Mouse (Mus musculus) stomach, embryonic 15.5 days (tissue): ENCODE data around the gene Gm45062. TPM values are rescaled to one million over a fixed set of nuclear protein-coding genes. Genes with fewer than 3 reads are reported as not detected.

Experiments used
- ATAC-seq: fragments of 200-750 bp; cut with Nextera tagmentation; 2 replicates; pipeline ENCODE4 v1.8.0; 2017; ENCODE audit warnings: low read depth, moderate number of reproducible peaks, moderate TSS enrichment; ENCODE audit not compliant: insufficient read depth, low FRiP score
- H3K27ac ChIP-seq: fragments of 300-500 bp; sonication (generic); 2 replicates; pipeline ENCODE4 v1.5.1; 2015; ENCODE audit warnings: mild to moderate bottlenecking, inconsistent platforms
- H3K27me3 ChIP-seq: fragments of 300-500 bp; sonication (generic); replicated peaks from 2 replicates; pipeline ENCODE4 v1.6.1; 2015; ENCODE audit warnings: inconsistent platforms
- H3K36me3 ChIP-seq: fragments of 300-500 bp; sonication (generic); 2 replicates; pipeline ENCODE4 v1.6.1; 2015; ENCODE audit warnings: inconsistent platforms
- H3K4me1 ChIP-seq: fragments of 300-500 bp; sonication (generic); 2 replicates; pipeline ENCODE4 v1.6.1; 2015; ENCODE audit warnings: inconsistent platforms
- H3K4me2 ChIP-seq: fragments of 300-500 bp; sonication (generic); 2 replicates; pipeline ENCODE4 v1.6.1; 2015; ENCODE audit warnings: mild to moderate bottlenecking, inconsistent platforms
- H3K4me3 ChIP-seq: fragments of 300-500 bp; sonication (generic); replicated peaks from 2 replicates; pipeline ENCODE4 v1.5.1; 2015; ENCODE audit warnings: inconsistent platforms
- H3K9ac ChIP-seq: fragments of 300-500 bp; sonication (generic); 2 replicates; pipeline ENCODE4 v1.6.1; 2015; ENCODE audit warnings: inconsistent platforms
- H3K9me3 ChIP-seq: fragments of 300-500 bp; sonication (generic); 2 replicates; pipeline ENCODE4 v1.6.1; 2016; ENCODE audit warnings: inconsistent platforms
- WGBS: fragments of 180-500 bp; shearing (Covaris S2); methylation state at CpG from one replicate; pipeline ENCODE4 v1.1.7; 2015; 5-methylcytosine and 5-hydroxymethylcytosine counted together
- polyA plus RNA-seq: library from polyadenylated mRNA; unstranded; fragments of >200 nt; fragmentation: Nextera tagmentation; extraction: Ambion mirVana; gene quantifications from 2 replicates; pipeline ENCODE4 v1.2.1, GENCODE M21; 2015

The Gm45062 gene
- polyA plus RNA-seq, 1 experiment from 2014 or later = 9.7 TPM

DNA sequence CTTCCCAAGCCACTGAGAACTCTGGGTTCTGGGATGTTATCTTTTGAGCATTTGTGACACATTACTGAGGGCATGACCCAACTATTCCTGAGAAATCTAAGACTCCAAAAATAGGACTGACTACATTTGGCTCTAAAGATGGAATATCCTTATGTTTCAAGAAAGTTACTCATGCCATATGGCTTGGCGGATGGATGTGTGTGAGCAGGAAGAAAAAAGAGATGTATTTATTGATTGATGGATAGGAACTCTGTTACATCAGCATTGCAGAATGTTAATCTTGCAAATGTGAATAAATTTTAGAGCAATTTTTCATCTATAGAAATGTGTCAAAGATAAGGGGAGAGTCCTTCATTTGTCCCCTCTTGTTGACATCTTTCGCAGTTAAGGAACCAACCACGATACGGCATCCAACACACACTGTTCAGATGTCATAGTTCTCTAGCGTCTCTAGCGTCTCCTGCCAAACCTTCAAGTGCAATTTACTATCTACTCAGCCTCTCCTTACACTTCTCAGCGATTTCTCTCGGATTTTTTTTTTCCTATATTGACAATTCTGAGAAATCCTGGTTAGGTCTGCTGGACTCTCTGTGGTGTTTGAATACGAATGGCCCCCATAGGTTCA, 171.5 kb downstream of the Gm45062 start:
- Histone ChIP-seq H3K4me1 (0 out of 2 replicates have a peak, but pooled peaks cover 3% of the 10 kb centered on the region), H3K9me3 (no peaks in the 10 kb centered on the region), H3K4me2 (no peak overlapping the region), H3K27ac (no peak overlapping the region), H3K27me3 (no peaks in the 10 kb centered on the region), H3K9ac (no peak overlapping the region), H3K4me3 (no peak overlapping the region), H3K36me3 (no peaks in the 10 kb centered on the region)
- ATAC-seq = no peak
- WGBS = 86% methylated on average over 9 of the region's 9 CpGs

DNA sequence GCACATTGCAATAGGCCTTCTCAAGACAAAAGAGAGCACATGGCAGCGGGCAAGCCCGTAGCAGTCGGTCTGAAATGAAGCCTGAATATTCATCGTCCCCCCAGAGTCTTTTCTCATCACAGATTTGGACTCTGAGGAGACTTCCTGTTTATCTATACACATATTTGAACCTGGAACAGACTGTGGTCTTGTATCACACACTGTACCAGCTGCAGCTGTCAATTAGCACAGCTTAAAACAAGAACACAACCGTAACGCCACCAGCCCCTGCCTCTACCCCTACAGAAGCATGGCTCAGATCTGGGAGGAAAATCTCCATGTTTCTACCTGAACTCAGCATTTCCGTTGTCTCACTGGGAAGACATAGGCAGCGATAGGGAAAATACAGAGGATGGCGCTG, 173.9 kb downstream of the Gm45062 start:
- no peak overlapping the region for H3K27ac ChIP-seq
- H3K4me1 ChIP-seq = 0 out of 2 replicates have a peak, but pooled peaks cover 3% of the 10 kb centered on the region
- H3K4me3 ChIP-seq = no peak overlapping the region
- 72% methylated on average over 9 of the region's 9 CpGs for WGBS
- no peaks in the 10 kb centered on the region for H3K9me3 ChIP-seq
- no peak overlapping the region for H3K9ac ChIP-seq
- no peaks in the 10 kb centered on the region for H3K36me3 ChIP-seq
- no peak for ATAC-seq
- H3K4me2 ChIP-seq = no peak overlapping the region
- no peaks in the 10 kb centered on the region for H3K27me3 ChIP-seq

DNA sequence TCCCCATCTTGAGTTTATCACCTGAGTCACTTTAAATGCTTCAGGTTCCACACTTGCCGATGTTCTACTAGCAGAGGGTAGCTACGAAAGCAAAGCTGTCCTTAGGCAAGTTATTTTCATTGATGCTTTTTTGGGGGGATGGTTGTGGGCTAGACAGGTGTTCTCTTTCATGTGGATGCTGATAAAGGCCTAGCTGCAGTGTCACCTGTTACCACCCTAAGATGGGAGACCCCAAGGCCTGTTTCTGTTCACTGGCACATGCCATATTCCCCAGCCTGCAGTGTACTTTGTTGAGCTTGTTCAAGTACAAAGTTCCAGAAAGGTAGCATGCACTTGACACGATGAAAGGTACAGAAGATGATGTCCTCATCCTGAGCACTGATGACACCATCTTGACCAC, 178.7 kb downstream of the Gm45062 start:
- no peak for ATAC-seq
- no peaks in the 10 kb centered on the region for H3K4me1 ChIP-seq
- no peaks in the 10 kb centered on the region for H3K36me3 ChIP-seq
- H3K4me2 ChIP-seq = no peak overlapping the region
- no peak overlapping the region for H3K9ac ChIP-seq
- 92% methylated on average over 3 of the region's 3 CpGs for WGBS
- H3K9me3 ChIP-seq = no peaks in the 10 kb centered on the region
- no peak overlapping the region for H3K4me3 ChIP-seq
- H3K27ac ChIP-seq = no peak overlapping the region
- no peaks in the 10 kb centered on the region for H3K27me3 ChIP-seq

DNA sequence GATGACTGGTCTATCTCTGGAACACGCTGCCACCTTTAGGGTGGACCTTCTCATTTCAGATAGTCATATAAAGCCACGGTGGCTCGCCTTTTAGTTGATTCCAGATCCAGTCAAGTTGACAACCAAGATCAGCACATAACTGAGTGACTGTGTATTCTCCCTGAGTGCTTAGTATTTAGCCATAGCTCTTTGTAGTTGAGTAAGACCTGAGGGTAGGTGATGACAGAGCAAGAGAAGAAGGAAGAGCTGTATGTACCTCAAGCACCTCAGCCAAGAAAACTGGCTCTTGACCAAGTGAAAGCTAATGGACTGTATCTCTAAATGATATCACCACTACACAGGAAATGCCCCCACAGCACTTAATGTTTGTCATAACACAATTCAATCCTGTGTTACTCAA, 182.6 kb downstream of the Gm45062 start:
- WGBS = 92% methylated on average over 3 of the region's 3 CpGs
- H3K27me3 ChIP-seq = no peaks in the 10 kb centered on the region
- no peaks in the 10 kb centered on the region for H3K9me3 ChIP-seq
- no peaks in the 10 kb centered on the region for H3K36me3 ChIP-seq
- H3K9ac ChIP-seq = no peak overlapping the region
- no peaks in the 10 kb centered on the region for H3K4me1 ChIP-seq
- no peak overlapping the region for H3K4me2 ChIP-seq
- no peak overlapping the region for H3K27ac ChIP-seq
- no peak overlapping the region for H3K4me3 ChIP-seq
- no peak for ATAC-seq

DNA sequence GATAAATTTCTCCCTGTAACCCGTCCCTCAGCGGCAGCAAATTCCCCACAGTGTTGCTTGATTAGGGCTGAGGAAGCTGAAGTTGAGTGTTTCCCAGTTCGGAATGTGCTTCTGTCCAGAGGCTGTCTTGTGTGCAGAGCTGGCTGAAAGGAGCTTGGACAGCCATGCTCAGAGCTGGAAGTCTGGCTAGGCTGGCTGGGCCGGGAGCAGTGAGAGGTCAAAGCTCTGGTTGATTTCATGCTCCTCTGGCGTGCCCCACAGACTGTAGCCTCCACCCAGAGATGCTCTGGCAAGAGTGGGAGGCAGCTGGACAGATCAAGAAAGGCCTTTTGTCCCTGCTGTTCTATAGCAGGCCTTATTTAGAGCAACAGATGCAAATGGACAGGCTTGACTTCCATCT, 187.5 kb downstream of the Gm45062 start:
- no peaks in the 10 kb centered on the region for H3K4me1 ChIP-seq
- 48% methylated on average over 5 of the region's 5 CpGs for WGBS
- peak; percentile 39; the same call in 1 of the 2 replicates for ATAC-seq
- no peak overlapping the region for H3K9ac ChIP-seq
- H3K9me3 ChIP-seq = no peaks in the 10 kb centered on the region
- no peaks in the 10 kb centered on the region for H3K27me3 ChIP-seq
- H3K27ac ChIP-seq = no peak overlapping the region; the same call in 1 of the 2 replicates
- H3K4me3 ChIP-seq = no peak overlapping the region
- no peaks in the 10 kb centered on the region for H3K36me3 ChIP-seq
- H3K4me2 ChIP-seq = no peak overlapping the region

DNA sequence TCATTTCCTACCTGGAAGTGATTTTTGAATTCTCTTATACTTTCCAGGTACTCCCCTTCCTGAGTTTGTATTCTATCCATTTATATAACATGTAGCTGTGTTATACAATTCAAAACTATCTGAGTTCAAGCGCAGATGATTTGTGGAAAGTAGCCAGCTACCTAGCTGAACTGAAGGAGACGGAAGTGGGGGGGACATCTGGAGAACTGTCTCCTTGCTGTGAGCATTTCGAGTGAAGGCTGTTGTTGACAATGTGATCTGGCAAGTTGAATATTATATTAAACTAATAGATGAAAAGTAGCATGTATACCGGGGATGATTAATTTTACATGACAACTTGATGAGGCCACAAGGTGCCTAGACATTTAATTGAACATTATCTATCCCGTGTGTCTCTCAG, 196.3 kb downstream of the Gm45062 start:
- Histone ChIP-seq H3K4me3 (no peak overlapping the region), H3K27ac (no peak overlapping the region), H3K4me2 (no peak overlapping the region), H3K9ac (no peak overlapping the region), H3K27me3 (no peaks in the 10 kb centered on the region), H3K36me3 (no peaks in the 10 kb centered on the region), H3K9me3 (no peaks in the 10 kb centered on the region), H3K4me1 (no peaks in the 10 kb centered on the region)
- WGBS = 79% methylated on average over 5 of the region's 5 CpGs
- no peak for ATAC-seq

DNA sequence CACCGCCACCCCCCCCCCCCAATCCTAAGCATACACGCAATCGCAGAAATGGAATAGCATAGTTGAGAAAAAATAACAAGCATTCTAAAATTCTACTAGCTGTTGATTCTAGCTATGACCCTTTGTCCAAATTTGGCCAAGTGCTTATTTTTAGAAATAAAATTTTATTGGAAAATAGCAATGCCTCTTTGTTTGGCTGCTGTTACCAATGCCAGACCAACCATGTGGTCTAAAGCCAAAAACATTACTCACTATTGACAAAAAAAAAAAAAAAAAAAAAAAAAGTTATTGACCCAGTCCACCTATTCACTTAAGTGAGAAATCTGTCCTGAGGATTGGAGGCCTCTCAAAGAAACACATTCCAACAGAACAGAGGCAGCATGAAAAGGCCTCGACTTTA, 199.3 kb downstream of the Gm45062 start:
- Histone ChIP-seq H3K27ac (no peak overlapping the region), H3K36me3 (no peaks in the 10 kb centered on the region), H3K27me3 (no peaks in the 10 kb centered on the region), H3K4me2 (no peak overlapping the region), H3K9me3 (no peaks in the 10 kb centered on the region), H3K4me1 (no peaks in the 10 kb centered on the region), H3K9ac (no peak overlapping the region), H3K4me3 (no peak overlapping the region)
- ATAC-seq = no peak
- WGBS = 89% methylated on average over 4 of the region's 4 CpGs

DNA sequence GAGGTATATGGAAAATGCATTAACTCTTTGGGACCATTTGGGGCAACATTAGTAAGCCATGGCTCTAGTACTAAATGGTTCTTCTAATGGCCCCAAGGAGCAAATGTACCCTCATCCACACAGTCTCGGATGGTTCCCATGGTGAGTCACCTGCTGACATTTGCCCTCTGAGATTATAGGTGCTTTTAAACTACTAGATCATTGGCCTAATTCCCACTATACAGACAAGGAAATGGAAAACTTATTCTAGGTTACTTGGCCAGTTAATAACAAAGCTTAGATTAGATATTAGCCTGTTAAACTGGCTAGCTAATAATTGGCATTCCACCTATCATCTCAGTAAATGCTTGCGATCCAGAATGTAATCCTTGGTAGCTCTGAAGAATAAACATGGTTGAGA, 203.2 kb downstream of the Gm45062 start:
- ATAC-seq = 0 out of 2 replicates have a peak, but pooled peaks have one; percentile 18
- 74% methylated on average over 2 of the region's 2 CpGs for WGBS
- H3K4me3 ChIP-seq = no peak overlapping the region
- no peak overlapping the region for H3K27ac ChIP-seq
- no peaks in the 10 kb centered on the region for H3K9me3 ChIP-seq
- no peaks in the 10 kb centered on the region for H3K36me3 ChIP-seq
- H3K9ac ChIP-seq = no peak overlapping the region
- no peak overlapping the region for H3K4me2 ChIP-seq
- no peaks in the 10 kb centered on the region for H3K27me3 ChIP-seq
- no peaks in the 10 kb centered on the region for H3K4me1 ChIP-seq

DNA sequence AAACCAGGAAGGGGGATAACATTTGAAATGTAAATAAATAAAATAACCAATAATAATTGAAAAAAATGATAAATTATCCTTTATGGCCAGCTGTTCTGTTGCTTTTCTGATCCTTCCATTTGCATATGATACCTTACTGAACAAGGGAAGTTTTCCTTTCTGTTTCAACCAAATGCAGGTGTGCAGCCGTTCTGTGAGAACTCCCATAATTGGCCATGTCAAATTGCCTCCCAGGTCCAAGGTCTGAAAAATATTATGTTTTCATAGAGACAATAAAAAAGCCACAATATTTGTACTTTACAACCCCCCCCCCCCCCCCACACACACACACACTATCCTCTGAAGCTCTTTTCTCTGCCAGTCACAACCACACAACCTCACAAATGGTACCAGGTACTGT, 206.1 kb downstream of the Gm45062 start:
- no peak overlapping the region for H3K9ac ChIP-seq
- no peaks in the 10 kb centered on the region for H3K9me3 ChIP-seq
- no peak overlapping the region for H3K4me3 ChIP-seq
- ATAC-seq = no peak
- H3K36me3 ChIP-seq = no peaks in the 10 kb centered on the region
- WGBS = 94% methylated on average over 1 of the region's 1 CpGs
- H3K4me2 ChIP-seq = no peak overlapping the region
- no peaks in the 10 kb centered on the region for H3K27me3 ChIP-seq
- no peaks in the 10 kb centered on the region for H3K4me1 ChIP-seq
- no peak overlapping the region for H3K27ac ChIP-seq

DNA sequence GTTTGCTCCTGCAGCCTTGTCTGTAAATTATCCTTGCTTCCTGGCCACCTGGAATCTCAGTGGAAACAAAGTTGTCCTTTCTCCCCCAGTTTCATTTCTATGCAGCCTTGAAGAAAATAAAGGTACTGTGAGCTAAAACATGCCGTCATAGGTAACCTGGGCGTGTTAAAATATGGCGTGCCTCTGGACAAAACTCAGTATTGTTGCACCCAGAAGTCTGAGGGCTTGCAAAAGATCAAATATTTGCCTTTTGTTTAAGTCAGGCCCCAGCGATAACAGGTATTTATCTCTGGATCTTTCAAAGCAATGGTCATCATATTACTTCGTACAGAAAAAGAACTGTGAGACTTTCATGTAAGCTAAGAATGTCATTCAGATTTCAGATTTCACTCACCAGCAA, 206.7 kb downstream of the Gm45062 start:
- Histone ChIP-seq H3K9ac (no peak overlapping the region), H3K27me3 (no peaks in the 10 kb centered on the region), H3K4me2 (no peak overlapping the region), H3K4me1 (no peaks in the 10 kb centered on the region), H3K27ac (no peak overlapping the region), H3K36me3 (no peaks in the 10 kb centered on the region), H3K4me3 (no peak overlapping the region), H3K9me3 (no peaks in the 10 kb centered on the region)
- ATAC-seq = no peak
- WGBS = 59% methylated on average over 5 of the region's 5 CpGs

DNA sequence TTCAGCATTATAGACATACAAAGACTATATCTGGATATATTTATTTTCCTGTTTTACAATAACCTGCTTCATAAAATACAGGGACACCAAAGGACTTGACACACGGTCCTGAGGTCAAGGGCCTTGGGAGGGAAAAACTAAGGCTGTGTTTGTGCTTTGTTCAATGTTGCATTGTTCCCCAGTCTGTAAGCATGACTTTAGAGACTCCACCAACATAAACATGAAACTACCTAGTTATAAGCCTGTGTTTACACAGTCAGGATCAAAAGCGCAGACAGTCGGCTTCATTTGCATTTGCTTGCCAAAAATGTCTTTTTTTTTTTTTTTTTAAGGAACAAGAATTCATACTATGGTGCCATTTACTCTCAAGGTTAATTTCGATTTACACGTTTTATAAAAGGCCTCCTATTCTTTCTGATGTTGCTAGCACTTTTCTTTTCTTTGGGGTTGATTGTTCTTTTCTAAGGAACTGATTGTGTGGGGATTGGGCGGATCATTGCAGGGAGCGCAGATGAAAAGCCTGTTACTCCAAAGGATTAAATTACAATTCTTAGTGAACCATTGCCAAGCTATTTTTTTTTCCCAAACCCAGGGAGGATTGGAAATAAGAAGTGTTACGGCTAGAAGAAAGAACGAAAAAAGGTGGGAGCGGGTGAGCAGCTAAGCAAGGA, 208.6 kb downstream of the Gm45062 start:
- Histone ChIP-seq H3K9me3 (no peaks in the 10 kb centered on the region), H3K4me2 (no peak overlapping the region)
- ATAC-seq = no peak

DNA sequence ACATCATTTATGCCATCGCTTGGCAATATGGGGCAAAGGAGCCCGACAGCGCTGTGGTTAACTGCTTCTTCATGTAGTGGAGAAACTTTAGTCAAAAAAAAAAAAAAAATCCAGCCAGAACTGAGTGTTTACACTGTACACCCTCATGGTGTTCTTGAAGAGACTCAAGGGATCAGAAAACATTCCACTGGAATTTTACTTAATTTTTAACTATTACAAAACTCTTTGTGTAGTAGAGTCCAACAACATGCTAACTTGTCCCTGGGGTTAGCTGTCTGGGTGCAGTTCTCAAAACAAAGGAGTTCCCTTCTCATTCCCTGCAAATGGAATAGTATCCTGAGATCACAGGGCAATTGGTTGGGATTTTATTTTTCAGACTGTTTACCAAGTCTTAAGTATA, 210.7 kb downstream of the Gm45062 start:
- Histone ChIP-seq H3K4me1 (peaks cover 8% of the 10 kb centered on the region; the same call in 1 of the 2 replicates), H3K4me3 (no peak overlapping the region), H3K36me3 (no peaks in the 10 kb centered on the region), H3K27me3 (no peaks in the 10 kb centered on the region), H3K27ac (no peak overlapping the region), H3K9ac (no peak overlapping the region), H3K4me2 (no peak overlapping the region), H3K9me3 (no peaks in the 10 kb centered on the region)
- WGBS = 89% methylated on average over 3 of the region's 3 CpGs
- no peak for ATAC-seq

More for the DNA sequence above, 208.6 kb downstream of the Gm45062 start:
- 69% methylated on average over 10 of the region's 10 CpGs for WGBS
- Histone ChIP-seq H3K4me3 (no peak overlapping the region), H3K9ac (no peak overlapping the region), H3K27me3 (no peaks in the 10 kb centered on the region), H3K27ac (no peak overlapping the region), H3K36me3 (no peaks in the 10 kb centered on the region), H3K4me1 (peaks cover 2% of the 10 kb centered on the region; the same call in 1 of the 2 replicates)
